Mouse (Mus musculus): Measurements from ENCODE around the gene Gm21719. TPM values are rescaled to one million over a fixed set of nuclear protein-coding genes. Genes with fewer than 3 reads are reported as not detected.

Gene Gm21719
- not detected for polyA plus RNA-seq (2015; fragmentation: Illumina TruSeq; extraction: RNeasy Lipid Tissue Mini Kit (QIAGEN cat#74804); ENCODE audit: low read depth, low replicate concordance)

GRCm38 (mm10) chrY:6682772-6683171 lies at the start of gene Gm21719:
Gene Gm21719, minus strand, starts transcription at chrY:6682872.

Other genes with a start within 250 kb of the Gm21719 start
- gene Gm28919, start 99.3 kb downstream of the Gm21719 start, polyA plus RNA-seq (2015; fragmentation: Illumina TruSeq; extraction: RNeasy Lipid Tissue Mini Kit (QIAGEN cat#74804); ENCODE audit: low read depth, low replicate concordance): not detected
- gene Gm20830, start 235.4 kb upstream of the Gm21719 start, polyA plus RNA-seq (2015; fragmentation: Illumina TruSeq; extraction: RNeasy Lipid Tissue Mini Kit (QIAGEN cat#74804); ENCODE audit: low read depth, low replicate concordance): not detected

Data from brain, adult 10 weeks (tissue).